Mouse (Mus musculus): ENCODE results near the gene Tcp11.

Tcp11 gene

DNA sequence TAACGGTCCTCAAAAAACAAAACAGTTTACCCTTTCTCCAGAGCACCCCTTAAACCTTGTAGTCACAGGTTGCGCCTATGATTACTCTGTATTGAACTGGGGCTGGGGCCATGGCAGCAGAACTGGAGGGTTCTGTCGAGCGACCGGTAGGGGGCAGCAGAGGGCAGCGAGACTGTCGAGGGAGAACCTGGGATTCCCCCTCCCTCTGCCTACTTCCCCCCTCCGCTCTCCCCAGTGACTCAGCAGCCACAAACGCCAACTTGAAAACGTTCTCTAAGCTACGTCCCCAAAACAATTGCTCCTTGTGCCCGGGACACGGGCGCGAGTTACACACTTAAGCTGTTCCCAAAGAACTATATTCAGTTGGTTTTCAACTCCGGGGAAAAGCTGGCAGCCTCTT, 4.5 kb upstream of the Tcp11 start:
- peak; percentile 92 to 97 for DNase-seq (ENCODE audit: inconsistent age in 2 of 2, low spot score in 1 of 2)

DNA sequence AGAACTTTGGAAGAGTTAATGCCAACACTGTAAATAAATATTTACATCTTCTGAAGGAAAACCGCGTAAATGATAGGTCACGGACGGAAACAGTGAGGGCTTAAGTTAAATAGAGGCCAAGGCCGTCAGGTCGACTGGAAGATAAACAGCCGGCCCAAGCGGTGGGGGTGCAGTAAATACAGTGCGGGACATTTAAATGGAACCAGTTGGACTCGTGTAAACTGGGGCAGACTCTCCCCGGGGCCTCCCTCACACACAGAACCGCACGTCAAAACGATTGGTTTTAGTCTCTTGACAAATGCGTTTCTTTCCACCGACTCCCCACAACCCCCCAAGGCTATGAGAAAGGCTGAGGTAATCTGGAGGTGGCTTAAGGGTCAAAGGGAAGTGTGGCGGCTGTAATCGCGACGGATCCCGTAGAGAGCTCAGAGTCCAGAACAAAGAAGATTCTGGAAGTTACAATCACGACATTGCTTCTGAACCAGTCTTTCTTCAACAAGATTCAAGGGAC, 4.0 kb upstream of the Tcp11 start:
- DNase-seq (ENCODE audit: inconsistent age in 2 of 2, low spot score in 1 of 2): peak; percentile 43 to 73

DNA sequence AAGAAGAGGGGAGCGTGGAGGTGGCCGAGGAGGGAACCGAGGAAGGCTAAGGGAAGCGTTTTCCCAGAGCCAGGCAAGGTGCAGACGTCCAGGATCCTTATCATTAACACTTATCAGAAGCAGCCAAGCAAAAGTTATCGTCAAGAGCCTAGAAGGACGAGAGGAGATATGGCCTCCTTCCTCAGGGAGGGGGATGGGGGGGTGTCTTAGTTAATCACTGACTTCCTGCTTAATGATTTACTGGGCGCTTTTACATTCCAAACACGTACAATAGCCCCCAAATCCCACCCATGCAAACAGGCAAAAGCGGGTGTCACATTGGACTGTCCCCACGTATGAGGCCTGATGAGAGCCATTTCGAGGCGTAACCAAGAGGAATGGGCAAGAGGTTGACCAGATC, 2.4 kb upstream of the Tcp11 start:
- no peak for DNase-seq (ENCODE audit: inconsistent age in 2 of 2, low spot score in 1 of 2)

DNA sequence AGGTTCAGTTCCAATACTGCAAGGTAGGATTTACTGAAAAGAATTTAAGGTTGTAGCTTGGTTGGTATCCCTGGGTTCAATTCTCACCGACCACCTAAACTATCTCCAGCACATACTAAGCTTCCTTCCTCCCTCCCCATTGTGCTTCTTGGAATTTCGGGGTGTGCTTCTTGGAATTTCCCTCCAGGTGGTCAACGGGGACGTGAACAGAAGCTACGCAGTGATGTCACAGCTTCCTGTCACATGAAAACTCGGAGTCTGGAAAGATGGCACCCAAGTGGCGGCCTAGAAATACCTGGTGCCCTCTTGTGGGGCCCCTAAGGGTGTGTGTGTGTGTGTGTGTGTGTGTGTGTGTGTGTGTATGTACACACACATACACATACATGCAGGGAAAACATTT, 1.4 kb upstream of the Tcp11 start:
- no peak for DNase-seq (ENCODE audit: inconsistent age in 2 of 2, low spot score in 1 of 2)

DNA sequence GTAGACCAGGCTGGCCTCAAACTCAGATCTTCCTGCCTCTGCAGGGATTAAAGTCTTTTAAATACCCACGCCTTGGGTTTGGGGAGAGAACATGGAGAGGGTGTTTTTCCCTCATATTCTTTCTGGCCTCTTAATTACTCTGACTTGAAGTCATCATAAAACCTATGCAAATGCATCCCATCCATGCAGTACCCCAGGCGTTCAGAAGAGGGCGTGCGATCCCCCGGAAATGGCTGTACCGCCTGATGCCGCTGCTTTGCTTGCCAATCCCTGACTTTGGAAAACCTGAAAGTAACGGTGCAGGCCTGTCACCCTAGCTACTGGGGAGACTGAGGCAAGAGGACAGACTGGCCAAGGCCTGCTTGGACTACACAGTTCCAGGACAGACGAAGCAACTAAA, 946 bp upstream of the Tcp11 start:
- peak; percentile 53 to 86 for DNase-seq (ENCODE audit: inconsistent age in 2 of 2, low spot score in 1 of 2)

DNA sequence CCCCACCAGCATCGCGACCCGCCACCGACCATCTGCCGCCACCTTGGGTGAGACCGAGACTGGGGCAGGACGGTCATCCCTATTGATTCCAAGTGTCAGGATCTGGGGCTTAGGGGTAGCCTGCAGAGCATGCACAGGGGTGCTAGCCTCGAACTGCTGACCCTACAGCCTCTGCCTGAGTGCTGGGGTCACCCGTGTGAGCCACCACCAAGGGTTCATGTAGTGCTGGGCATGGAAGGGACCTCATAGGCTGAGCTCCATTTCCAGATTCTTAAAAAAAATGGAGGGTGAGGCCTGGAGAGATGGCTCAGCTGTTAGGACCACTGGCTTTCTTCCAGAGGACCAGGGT, 352 bp upstream of the Tcp11 start:
- peak in 1 of 2 experiments; percentile 24 for DNase-seq (ENCODE audit: inconsistent age in 2 of 2, low spot score in 1 of 2)

DNA sequence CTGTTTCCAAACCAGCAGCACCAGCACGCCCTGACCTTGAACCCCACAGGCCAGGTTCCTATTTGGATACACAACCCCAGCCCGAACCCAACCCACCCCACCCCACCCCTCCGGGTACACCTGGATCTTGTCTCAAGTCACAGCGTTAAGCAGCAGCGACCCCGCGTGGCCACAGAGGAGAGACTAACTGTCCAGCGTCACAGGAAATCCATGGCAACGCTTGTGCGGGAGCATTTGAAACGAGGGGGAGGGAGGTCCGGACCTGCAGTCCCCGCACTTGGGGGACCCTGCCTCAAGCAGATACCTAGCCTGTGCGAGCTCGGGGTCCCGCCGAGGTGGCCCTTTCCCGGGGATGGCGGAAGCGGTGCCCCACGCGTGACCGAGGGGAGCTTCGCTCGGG, 821 bp downstream of the Tcp11 start:
- peak; percentile 83 to 94 for DNase-seq (ENCODE audit: inconsistent age in 2 of 2, low spot score in 1 of 2)

DNA sequence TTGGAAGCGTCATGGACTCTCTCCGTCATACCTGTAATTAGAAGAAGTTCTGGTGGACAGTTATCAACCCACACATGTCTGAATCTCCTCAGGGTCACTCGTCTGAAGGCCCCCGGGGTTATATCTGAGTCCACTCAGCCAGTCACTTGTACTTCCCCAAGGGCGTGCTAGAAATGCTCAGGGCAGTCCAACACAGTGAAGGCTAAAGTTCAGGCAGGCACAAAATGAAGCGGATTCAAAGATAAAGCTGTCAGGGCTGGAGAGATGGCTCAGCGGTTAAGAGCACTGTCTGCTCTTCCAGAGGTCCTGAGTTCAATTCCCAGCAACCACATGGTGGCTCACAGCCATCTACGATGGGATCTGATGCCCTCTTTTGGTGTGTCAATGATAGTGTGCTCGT, 2.4 kb downstream of the Tcp11 start:
- DNase-seq (ENCODE audit: inconsistent age in 2 of 2, low spot score in 1 of 2): peak in 1 of 2 experiments; percentile 47

DNA sequence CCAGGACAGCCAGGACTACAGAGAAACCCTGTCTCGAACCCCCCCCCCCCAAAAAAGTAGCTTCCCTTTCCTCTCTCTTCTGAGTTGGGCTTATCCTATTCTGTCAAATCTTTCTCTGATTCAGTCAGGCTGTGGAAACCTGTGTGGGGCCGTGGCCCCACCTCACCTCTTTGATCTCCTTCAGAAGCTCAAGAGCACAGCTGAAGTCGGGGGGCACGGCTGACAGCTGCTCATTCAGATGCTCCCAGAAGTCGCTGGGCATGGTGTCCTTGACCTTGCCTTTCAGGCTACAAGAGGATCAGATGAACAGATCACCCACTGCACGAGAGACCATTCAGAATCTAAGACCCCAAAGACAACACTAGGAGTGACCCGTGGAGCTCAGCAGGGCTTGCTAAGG, 6.0 kb downstream of the Tcp11 start:
- DNase-seq (ENCODE audit: inconsistent age in 2 of 2, low spot score in 1 of 2): no peak

DNA sequence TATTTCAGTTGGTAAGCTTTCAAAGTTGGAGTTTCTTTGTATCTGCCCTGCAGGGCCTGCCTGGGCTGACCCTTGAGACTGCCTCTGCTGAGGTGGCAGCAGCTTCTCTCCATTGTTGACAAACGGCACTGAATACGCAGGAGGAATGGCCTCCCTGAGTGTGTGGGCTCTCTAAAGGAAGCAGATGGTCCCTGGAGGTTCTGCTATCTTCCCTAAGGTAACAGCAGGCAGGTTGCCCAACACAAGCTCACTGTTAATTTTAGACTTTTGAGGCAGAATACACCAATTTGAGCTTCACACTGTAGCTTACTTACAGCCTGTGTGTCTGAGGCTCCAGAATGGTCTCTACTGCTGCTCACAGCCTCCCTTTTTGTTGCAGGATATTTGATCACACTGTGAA, 7.7 kb downstream of the Tcp11 start:
- no peak for DNase-seq (ENCODE audit: inconsistent age in 2 of 2, low spot score in 1 of 2)

DNA sequence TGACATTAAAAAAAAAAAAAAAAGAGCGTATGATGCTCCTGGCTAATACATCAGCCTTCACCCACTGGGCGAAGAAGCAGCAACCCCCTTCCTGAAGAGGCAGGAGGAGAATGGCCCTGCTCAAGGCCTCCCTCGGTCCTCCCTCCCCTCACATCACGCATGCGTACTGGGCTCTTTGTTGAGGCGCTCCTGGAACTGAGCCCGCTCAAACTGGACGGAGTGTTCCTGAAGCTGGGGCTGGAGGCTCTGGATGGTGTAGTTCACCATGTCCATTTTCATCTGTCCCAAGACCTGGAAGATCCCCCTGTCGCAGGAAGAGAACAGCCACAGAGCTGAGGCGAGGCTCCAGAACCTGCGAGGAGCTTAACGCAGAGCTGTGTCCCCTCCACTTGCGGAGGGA, 10.2 kb downstream of the Tcp11 start:
- DNase-seq (ENCODE audit: inconsistent age in 2 of 2, low spot score in 1 of 2): peak; percentile 94 to 95

DNA sequence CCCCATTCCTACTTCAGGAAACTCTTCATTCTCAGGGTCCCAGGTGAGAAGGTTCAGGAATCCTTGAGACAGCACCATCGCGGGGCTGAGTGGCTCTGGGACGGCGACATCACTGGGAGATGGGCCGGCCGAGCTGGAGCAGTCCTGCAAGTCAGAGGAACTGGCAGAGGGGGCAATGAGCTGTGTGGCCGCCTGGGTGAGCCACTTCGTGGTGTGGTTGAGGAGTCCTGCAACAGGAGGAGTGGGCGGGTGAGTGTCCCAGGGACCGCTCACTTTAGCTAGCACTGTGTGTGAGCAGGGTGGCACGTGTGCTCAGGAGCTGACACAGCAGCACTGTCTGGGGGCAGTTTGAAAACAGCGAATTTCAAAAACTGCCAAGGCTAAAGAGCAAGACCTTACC, 11.0 kb downstream of the Tcp11 start:
- DNase-seq (ENCODE audit: inconsistent age in 2 of 2, low spot score in 1 of 2): peak in 1 of 2 experiments; percentile 45

DNA sequence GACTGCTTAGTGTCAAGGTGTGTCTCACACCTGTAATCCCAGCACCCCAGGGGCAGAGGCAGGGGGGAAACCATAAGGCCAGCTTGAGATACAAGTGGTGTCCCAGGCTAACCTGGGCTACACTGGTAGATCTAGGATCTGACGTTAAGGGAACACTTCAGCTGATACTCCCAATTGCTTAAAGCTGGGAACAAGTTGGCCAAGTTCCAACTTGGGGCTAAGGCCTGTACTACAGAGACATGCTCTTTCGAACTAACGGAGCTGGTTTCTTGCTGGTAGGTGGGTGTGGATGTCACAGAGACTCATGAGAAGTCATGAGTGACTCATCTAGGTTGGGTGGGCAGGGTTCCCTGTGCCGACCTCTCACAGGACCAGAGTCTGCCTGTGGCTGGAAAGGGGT, 13.1 kb downstream of the Tcp11 start:
- DNase-seq (ENCODE audit: inconsistent age in 2 of 2, low spot score in 1 of 2): no peak

DNA sequence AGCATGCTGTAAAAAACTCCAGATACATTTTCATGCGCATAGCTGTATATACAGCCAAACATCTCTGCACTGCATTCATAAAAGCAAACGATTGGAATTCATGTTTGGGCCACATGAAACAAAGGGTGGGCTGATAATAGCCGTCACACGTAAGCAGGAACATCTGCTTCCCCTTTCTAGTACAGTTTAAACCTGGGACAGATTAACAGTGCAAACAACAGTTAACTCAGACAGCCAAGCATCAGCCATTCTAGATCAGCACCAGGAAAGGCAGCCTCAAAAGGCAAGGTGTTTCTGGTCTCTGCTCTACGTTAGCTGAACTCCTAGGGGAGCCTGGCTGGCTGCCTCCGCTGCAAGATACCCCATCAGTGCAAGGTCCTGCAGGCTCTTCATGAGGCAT, 17.3 kb downstream of the Tcp11 start:
- DNase-seq (ENCODE audit: inconsistent age in 2 of 2, low spot score in 1 of 2): no peak

DNA sequence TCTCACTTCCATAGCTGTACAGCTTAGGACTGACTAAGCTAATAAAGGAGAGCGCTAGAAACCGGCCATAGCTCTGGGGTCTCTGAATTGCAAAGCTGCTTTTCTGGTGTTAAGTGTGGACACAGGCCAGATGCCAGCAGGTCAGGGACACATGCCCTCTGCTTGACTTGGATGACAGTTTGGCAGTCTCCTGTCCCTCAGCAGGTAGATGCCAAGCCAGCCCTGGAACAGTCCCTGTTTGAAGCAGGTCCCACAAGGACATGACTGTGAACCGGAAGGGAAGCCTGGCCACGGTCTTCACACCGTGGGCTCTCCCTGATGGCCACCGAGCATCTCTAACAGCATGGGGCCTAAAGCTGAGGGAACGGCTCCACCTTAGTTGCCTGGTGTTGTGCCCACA, 17.7 kb downstream of the Tcp11 start:
- DNase-seq (ENCODE audit: inconsistent age in 2 of 2, low spot score in 1 of 2): no peak

DNA sequence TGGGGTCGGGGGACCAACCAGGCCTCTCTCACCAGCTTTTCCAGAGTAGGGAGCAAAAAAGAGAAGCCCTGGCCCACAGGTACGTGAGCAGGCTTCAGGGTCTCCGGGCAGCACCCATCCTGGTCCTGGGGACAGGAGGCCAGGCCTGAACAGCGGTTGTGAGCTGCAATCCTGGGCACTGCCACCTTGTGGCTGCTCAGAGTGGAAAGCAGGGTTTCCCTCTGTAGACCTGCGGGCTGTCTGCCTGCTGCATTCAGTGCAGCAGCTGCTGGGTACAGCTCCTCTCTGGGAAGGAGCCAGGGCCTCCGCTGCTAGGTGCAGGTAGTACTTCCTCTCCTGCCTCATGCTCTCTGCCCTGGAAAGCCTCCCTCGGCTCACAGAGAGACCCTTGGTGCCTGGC, 19.0 kb downstream of the Tcp11 start:
- DNase-seq (ENCODE audit: inconsistent age in 2 of 2, low spot score in 1 of 2): peak in 1 of 2 experiments; percentile 68

DNA sequence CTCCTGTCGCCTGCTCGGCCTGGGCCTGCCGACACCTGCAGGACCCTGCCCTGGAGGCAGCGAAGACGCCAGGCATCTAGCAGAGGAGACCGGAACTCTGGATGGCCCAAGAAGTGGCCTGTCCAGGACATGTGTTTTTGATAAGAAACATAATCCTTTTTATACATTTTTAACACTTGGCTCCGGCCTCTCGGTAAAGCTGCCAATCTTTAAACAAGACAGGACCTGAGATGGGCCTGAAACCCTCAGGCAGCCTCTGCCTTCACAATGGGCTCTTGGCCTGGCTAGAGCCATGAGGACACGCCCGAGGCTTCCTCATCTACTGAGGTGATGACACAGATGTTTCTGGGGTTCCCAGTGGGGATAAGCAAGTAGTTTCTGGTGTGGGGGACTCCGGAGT, 19.8 kb downstream of the Tcp11 start:
- DNase-seq (ENCODE audit: inconsistent age in 2 of 2, low spot score in 1 of 2): no peak

DNA sequence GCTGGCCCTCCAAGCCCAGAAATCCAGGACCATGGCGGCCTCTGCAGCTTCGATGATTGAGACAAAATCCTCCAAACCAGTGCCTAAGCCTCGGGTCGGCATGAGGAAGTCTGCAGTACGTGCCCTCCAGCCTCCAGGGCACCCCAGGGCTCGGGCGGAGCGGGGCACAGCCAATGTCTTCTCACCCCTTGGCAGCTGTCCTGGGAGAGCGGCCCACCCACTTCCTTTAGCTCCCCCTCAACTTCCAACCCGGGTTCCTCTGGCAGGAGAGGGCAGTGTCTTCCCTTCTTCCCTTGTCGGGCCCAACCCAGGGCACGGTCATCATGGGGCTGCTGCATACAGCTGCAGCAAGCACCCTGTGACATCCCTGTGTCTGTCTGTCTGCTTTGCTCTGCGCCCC, 22.1 kb downstream of the Tcp11 start:
- peak in 1 of 2 experiments; percentile 45 for DNase-seq (ENCODE audit: inconsistent age in 2 of 2, low spot score in 1 of 2)

DNA sequence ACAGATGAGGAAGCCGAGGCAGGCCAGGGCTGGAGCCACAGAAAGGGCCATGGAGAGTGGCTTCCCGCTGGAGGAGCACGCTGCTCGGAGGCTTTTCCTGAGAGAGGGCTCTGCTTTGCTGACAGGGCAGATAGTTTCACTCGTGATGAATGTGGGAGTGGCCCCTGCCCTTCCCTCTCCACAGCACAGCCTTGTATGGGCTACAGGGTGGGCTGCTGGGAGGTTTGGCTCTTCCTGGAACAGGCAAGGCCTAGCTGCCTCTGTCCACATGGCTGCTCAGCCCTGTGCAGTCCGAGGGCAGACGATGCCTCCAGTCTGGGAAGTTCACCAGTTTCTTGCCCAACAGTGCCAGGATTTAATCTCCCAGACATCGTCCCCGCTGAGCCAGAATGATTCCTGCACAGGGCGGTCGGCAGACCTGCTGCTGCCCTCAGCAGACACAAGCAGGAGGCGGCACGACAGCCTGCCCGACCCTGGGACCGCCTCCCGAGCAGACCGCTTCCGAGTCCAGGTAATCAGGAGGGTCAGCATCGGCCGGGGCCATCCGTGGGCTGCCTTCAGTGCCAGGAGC, 28.1 kb downstream of the Tcp11 start:
- DNase-seq (ENCODE audit: inconsistent age in 2 of 2, low spot score in 1 of 2): no peak

DNA sequence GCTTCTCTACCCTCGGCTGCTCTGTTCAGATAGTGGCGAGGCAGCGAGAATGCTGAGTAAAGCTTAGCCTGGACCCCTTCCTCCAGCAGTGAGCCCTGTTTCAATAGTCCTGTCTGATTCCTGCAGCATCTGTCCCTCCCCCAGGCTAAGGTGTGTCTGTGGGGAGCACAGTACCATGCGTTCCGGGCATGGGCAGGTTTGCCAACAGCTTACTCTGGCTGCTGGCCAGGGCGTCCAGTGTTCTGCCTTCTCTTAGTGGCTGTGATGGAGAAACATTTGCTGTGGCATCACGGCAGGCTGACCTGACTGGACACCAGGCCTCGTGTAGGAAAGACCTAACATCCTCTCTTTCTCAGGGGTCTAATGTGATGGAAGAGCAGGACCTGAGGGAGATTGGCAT, 30.2 kb downstream of the Tcp11 start:
- DNase-seq (ENCODE audit: inconsistent age in 2 of 2, low spot score in 1 of 2): peak in 1 of 2 experiments; percentile 63

DNA sequence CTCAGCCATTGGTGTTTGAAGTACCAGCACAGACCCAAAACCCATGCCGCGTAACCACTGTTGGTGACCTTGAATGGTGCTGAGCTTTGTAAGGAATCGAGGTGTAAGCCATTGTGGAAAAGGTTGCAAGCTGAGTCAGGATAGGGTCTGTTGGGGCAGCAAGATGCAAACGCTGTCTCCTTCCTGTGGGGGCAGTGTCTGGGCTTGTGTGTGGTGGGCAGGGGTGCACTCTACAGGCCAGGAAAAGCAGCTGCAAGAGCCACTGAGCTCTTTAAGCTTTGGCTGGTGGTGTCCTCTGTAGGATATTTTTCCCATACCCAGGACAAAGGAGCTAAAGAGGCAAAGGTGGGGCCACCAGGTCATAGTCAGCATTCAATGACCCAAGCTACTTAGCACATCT, 32.0 kb downstream of the Tcp11 start:
- DNase-seq (ENCODE audit: inconsistent age in 2 of 2, low spot score in 1 of 2): no peak

DNA sequence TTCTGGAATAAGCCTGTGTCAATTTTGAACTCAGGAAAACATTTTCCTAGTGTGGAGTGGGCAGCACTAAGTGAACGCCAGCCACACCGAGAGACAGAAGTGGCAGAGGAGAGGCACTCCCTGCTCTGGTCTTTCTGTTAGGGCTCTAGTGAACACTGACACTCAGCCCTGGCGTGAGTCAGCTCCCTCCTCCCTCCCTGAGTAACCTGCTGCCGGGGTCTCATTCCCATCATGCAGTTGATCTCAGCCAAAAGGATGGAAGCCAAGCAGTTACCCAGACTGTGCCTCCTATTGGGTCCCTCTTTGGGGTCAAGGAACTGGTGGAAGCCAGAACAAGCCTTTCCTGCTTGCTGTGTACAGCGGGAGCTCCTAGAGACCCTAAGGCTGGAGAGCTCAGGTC, 32.9 kb downstream of the Tcp11 start:
- DNase-seq (ENCODE audit: inconsistent age in 2 of 2, low spot score in 1 of 2): no peak

DNA sequence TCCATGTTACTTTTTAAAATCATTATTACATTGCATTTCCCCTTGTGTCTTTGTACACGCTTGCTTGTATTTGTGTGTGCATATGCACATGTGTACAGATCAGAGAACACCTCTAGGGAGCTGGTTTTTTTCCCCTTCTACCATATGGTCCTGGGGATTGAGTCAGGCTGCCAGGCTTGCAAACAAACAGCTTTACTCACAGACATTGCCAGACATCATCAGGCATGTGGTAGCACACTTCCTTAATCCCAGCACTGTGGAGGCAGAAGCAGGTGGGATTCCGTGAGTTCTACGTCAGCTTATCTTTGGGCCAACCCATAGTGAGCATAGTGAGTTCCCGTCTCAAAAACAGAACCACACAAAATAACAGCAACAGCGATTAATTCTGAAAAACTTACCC, 33.4 kb downstream of the Tcp11 start:
- no peak for DNase-seq (ENCODE audit: inconsistent age in 2 of 2, low spot score in 1 of 2)
